Mouse (Mus musculus): Measurements from ENCODE around the gene Fam129b. TPM values are rescaled to one million over a fixed set of nuclear protein-coding genes. Genes with fewer than 3 reads are reported as not detected.
A peak's percentile ranks its signal among the peaks of the same experiment; 100 is the strongest.

The Fam129b gene
- polyA plus RNA-seq, 1 experiment from 2014 or later, result 111 TPM

DNA sequence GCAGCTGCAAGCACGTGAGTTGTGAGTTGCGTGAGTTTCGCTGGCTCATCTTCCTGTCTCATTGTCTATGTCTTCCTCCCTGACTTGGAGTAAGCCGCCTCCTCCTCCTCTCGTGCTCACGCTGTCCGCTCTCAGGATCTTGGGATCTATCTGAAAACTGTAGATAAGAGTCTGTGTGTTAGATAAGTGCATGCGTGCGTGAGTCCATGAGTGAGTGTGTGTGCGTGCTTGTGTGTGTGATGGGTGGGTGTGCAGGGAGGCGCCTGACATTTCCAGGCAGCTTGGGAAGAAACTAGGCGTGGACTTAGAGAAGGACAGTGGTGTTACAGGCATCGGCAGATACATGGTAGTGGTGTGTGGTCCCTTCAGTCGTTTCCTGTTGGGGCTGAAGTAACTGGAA lies 16.6 kb downstream of the Fam129b start:
- H3K4me1 ChIP-seq, result peaks cover 50% of the 10 kb centered on the region
- ATAC-seq (ENCODE audit: insufficient number of reproducible peaks, low FRiP score, low TSS enrichment, low read depth), result no peak
- H3K27me3 ChIP-seq, result no peaks in the 10 kb centered on the region
- no peaks in the 10 kb centered on the region for H3K9me3 ChIP-seq (replicated peaks)
- no peak overlapping the region for H3K9ac ChIP-seq
- 86% methylated on average over 14 of the region's 14 CpGs for WGBS
- no peak overlapping the region for H3K4me3 ChIP-seq (replicated peaks)
- H3K4me2 ChIP-seq (replicated peaks), result no peak overlapping the region
- H3K36me3 ChIP-seq, result no peaks in the 10 kb centered on the region
- H3K27ac ChIP-seq (replicated peaks), result no peak overlapping the region

DNA sequence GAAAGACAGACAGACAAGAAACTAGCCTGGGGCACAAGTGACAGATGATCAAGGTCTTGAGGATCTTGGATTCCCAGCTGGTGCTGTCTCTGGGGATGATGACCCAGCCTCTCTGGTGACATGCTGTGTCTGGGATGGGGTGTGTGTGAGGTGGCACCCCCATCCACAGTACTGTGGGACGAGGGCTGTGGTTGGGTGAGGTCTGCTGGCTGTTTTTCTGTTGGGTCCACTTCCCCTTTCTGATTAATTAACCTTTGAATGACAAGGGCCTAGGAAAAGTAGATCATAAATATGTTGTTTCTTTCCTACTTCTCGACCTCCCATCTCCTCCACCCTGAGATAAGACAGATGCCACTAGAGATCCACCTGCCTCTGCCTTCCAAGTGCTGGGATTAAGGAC lies 18.2 kb downstream of the Fam129b start:
- Histone ChIP-seq H3K27me3 (no peaks in the 10 kb centered on the region), H3K9ac (no peak overlapping the region), H3K27ac (replicated peaks) (no peak overlapping the region), H3K36me3 (no peaks in the 10 kb centered on the region), H3K4me2 (replicated peaks) (no peak overlapping the region), H3K4me3 (replicated peaks) (no peak overlapping the region), H3K9me3 (replicated peaks) (no peaks in the 10 kb centered on the region), H3K4me1 (peaks cover 52% of the 10 kb centered on the region)
- 76% methylated on average over 2 of the region's 2 CpGs for WGBS
- ATAC-seq (ENCODE audit: insufficient number of reproducible peaks, low FRiP score, low TSS enrichment, low read depth), result no peak

DNA sequence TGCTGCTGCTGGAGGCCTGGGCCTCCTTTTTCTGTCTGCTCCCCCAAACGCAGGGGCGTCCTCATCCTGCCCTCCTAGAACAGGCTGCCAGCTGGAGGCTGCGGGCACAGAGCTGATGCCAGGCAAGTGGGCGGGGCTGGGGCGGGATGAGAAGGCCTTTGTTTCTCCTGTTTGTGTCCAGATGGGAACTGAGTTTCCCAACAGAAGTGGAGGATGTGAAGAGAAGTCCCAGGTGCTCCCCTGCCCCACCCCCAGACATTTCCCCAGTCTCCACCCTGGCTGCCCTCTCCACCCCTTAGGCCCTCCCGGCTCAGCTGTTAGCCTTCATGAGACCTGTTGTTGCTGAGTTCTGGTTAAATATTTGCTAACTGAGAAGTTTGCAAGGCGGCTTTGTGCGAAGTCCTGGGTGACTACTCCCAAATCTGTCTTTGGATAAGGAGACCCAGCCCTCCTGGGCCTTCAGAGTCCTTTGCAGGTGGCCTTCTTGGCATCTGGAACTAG lies 19.7 kb downstream of the Fam129b start:
- H3K4me2 ChIP-seq (replicated peaks), result peak overlapping the region; percentile 10; the same call in 1 of the 2 replicates

DNA sequence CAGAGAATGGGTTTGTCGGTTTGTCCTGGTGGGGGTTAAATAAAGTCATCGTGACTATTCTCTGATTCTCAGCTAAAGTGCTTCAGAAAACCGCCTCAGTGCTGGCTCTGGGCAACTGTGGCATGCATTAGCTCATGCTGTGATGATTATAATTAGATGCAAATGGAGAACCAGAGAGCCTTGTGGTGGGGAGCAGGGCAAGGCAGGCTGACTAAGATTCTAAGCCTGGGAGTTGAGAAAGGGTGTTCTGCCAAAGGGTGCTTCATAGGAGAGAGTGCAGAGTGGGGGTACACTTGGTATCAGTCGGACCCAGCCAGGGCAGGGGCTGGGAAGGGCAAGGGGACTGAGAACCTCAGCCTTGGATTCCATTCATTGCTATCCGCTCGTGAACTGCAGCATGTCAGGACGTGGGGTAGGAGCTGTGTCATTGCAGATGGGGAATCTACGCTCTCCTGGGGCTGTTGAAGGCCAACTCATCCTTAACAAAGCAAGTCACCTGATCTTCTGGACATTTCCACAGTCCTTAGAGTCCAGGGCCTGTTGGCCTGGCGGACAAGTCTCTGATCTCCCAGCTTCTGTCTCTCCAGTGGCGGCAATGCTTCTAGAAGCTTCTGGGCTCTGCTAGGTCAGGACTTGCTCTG lies 20.7 kb downstream of the Fam129b start:
- H3K27me3 ChIP-seq, result no peaks in the 10 kb centered on the region
- no peaks in the 10 kb centered on the region for H3K9me3 ChIP-seq (replicated peaks)
- 0 out of 2 replicates have a peak, but pooled peaks cover 4% of the 10 kb centered on the region for H3K36me3 ChIP-seq
- no peak overlapping the region for H3K4me3 ChIP-seq (replicated peaks)
- no peak overlapping the region for H3K4me2 ChIP-seq (replicated peaks)
- 0 out of 2 replicates have a peak overlapping the region, but pooled peaks have one; percentile 0 for H3K9ac ChIP-seq
- 44% methylated on average over 10 of the region's 10 CpGs for WGBS
- peak overlapping the region; percentile 84 for H3K27ac ChIP-seq (replicated peaks)
- H3K4me1 ChIP-seq, result peaks cover 71% of the 10 kb centered on the region
- ATAC-seq (ENCODE audit: insufficient number of reproducible peaks, low FRiP score, low TSS enrichment, low read depth), result no peak; the same call in 1 of the 2 replicates

More for the DNA sequence above, 19.7 kb downstream of the Fam129b start:
- no peaks in the 10 kb centered on the region for H3K9me3 ChIP-seq (replicated peaks)
- H3K27ac ChIP-seq (replicated peaks), result peak overlapping the region; percentile 84
- no peaks in the 10 kb centered on the region for H3K36me3 ChIP-seq
- no peak overlapping the region for H3K4me3 ChIP-seq (replicated peaks)
- no peaks in the 10 kb centered on the region for H3K27me3 ChIP-seq
- no peak overlapping the region for H3K9ac ChIP-seq
- peaks cover 66% of the 10 kb centered on the region for H3K4me1 ChIP-seq
- 26% methylated on average over 8 of the region's 8 CpGs for WGBS
- ATAC-seq (ENCODE audit: insufficient number of reproducible peaks, low FRiP score, low TSS enrichment, low read depth), result peak; percentile 31; the same call in 1 of the 2 replicates

DNA sequence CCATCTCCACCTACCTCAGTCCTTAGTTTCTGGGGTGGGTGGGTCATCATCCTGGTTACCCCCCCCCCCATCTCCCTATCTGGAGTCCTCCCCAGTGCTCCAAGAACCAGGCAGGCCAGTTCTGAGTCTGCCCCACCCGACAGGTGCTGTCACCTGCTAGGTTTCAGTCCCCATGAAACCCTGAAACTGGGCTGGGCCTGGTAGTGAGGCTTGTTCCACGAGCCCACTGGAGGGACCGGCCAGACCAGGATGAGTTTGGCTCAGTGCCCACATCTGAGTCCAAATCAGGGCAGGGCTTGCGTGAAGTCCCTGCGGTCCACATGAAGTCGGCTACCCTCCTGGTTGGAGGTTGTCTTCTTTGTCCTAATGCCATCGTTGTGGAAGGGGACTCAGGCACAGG lies 23.1 kb downstream of the Fam129b start:
- H3K9ac ChIP-seq, result no peak overlapping the region
- H3K27ac ChIP-seq (replicated peaks), result peak overlapping the region; percentile 84

DNA sequence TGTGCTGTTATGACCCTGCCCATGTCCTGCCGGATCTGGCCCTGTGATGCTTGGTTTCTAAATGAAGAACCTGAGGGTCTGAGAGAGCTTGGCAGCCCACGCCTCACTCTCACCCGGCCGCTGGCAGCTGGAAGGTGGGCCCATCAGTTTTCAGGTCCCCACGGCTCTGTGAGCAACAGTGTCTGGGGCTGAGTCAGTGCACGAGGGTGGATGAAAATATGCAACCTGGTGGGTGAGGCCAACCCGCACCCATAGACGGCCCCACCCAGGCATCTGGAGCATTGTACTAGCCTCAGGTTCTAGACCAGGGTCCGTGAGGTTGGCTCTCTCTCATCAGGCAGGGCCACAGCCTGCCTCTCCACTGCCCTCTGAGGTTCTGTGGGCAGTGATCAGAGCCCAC lies 26.2 kb downstream of the Fam129b start:
- Histone ChIP-seq H3K9me3 (replicated peaks) (no peaks in the 10 kb centered on the region), H3K27ac (replicated peaks) (no peak overlapping the region), H3K4me1 (peaks cover 60% of the 10 kb centered on the region), H3K27me3 (no peaks in the 10 kb centered on the region), H3K4me2 (replicated peaks) (no peak overlapping the region), H3K9ac (no peak overlapping the region), H3K36me3 (0 out of 2 replicates have a peak, but pooled peaks cover 4% of the 10 kb centered on the region), H3K4me3 (replicated peaks) (no peak overlapping the region)
- no peak for ATAC-seq (ENCODE audit: insufficient number of reproducible peaks, low FRiP score, low TSS enrichment, low read depth)
- WGBS, result 75% methylated on average over 9 of the region's 9 CpGs

More for the DNA sequence above, 23.1 kb downstream of the Fam129b start:
- no peak for ATAC-seq (ENCODE audit: insufficient number of reproducible peaks, low FRiP score, low TSS enrichment, low read depth)
- Histone ChIP-seq H3K36me3 (0 out of 2 replicates have a peak, but pooled peaks cover 4% of the 10 kb centered on the region), H3K9me3 (replicated peaks) (no peaks in the 10 kb centered on the region), H3K27me3 (no peaks in the 10 kb centered on the region), H3K4me2 (replicated peaks) (no peak overlapping the region), H3K4me3 (replicated peaks) (no peak overlapping the region), H3K4me1 (peaks cover 75% of the 10 kb centered on the region)
- 63% methylated on average over 7 of the region's 7 CpGs for WGBS

DNA sequence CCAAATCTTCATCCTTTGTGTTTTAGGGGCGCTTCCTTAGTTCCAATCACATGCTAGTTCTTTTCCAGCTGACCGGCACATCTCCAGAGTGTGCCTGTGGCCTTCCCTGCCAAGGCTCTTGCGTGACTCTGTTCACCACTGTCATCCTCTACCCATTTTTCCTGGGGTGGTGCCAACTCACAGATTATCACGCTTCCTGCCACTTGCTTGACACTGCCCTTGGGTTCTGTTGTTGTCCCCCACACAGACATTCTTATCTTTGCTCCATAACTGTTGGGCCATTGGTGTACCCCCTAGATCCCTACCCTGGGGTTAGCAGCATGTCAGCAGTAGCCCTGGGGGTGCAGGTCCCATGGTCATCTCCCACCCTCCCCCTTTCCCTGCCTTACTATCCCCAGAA lies 27.6 kb downstream of the Fam129b start:
- no peaks in the 10 kb centered on the region for H3K27me3 ChIP-seq
- 84% methylated on average over 4 of the region's 4 CpGs for WGBS
- H3K36me3 ChIP-seq, result 0 out of 2 replicates have a peak, but pooled peaks cover 4% of the 10 kb centered on the region
- H3K4me2 ChIP-seq (replicated peaks), result no peak overlapping the region
- H3K4me3 ChIP-seq (replicated peaks), result no peak overlapping the region
- no peak overlapping the region for H3K9ac ChIP-seq
- H3K4me1 ChIP-seq, result peaks cover 60% of the 10 kb centered on the region
- no peaks in the 10 kb centered on the region for H3K9me3 ChIP-seq (replicated peaks)
- H3K27ac ChIP-seq (replicated peaks), result no peak overlapping the region
- ATAC-seq (ENCODE audit: insufficient number of reproducible peaks, low FRiP score, low TSS enrichment, low read depth), result no peak

DNA sequence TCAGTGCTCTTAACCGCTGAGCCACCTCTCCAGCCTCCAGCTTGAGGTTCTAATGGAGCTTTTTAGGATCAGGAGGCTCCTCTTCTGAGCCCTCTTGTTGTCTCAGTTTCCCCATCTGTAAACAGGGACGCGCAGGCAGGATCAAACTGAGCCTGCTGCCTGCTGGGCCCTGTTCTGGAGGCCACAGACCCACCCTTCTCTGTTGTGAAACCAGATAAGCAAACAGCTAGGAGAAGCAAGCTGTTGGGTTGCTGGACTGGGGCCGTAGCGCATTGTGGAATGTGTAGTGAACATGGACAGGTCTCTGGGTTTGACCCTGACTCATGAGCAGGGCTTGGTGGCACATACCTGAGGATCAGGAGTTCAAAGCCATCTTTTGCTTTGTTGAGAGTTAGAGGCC lies 28.7 kb downstream of the Fam129b start:
- ATAC-seq (ENCODE audit: insufficient number of reproducible peaks, low FRiP score, low TSS enrichment, low read depth), result no peak
- H3K27ac ChIP-seq (replicated peaks), result no peak overlapping the region
- H3K9me3 ChIP-seq (replicated peaks), result no peaks in the 10 kb centered on the region
- H3K4me3 ChIP-seq (replicated peaks), result no peak overlapping the region
- no peaks in the 10 kb centered on the region for H3K27me3 ChIP-seq
- H3K4me2 ChIP-seq (replicated peaks), result no peak overlapping the region
- H3K36me3 ChIP-seq, result 0 out of 2 replicates have a peak, but pooled peaks cover 4% of the 10 kb centered on the region
- no peak overlapping the region for H3K9ac ChIP-seq
- peaks cover 56% of the 10 kb centered on the region for H3K4me1 ChIP-seq
- WGBS, result 82% methylated on average over 5 of the region's 5 CpGs

DNA sequence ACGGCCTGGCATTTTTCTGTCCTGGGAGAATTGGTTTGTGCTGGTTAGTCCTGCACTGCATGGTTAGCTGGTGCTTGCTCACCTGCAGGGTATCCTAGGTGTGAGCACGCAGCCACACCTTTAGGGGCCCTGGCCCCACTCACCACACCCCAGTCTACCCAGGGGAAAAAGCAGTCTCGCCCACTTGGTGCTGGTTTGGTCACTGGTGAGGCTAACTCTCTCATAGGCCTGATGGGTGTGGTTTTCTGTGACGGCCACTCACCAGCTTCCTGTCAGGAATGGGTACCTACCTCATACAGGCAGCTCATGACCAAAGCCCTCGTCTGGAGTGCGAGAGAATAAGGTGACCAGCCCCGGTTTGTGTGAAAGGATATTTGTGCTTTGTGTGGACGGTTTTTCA lies 29.4 kb downstream of the Fam129b start:
- Histone ChIP-seq H3K4me1 (peaks cover 50% of the 10 kb centered on the region), H3K4me3 (replicated peaks) (no peak overlapping the region), H3K36me3 (peaks cover 10% of the 10 kb centered on the region; the same call in 1 of the 2 replicates), H3K4me2 (replicated peaks) (no peak overlapping the region), H3K27ac (replicated peaks) (no peak overlapping the region), H3K9ac (no peak overlapping the region), H3K27me3 (no peaks in the 10 kb centered on the region), H3K9me3 (replicated peaks) (no peaks in the 10 kb centered on the region)
- no peak for ATAC-seq (ENCODE audit: insufficient number of reproducible peaks, low FRiP score, low TSS enrichment, low read depth)
- 72% methylated on average over 8 of the region's 8 CpGs for WGBS

DNA sequence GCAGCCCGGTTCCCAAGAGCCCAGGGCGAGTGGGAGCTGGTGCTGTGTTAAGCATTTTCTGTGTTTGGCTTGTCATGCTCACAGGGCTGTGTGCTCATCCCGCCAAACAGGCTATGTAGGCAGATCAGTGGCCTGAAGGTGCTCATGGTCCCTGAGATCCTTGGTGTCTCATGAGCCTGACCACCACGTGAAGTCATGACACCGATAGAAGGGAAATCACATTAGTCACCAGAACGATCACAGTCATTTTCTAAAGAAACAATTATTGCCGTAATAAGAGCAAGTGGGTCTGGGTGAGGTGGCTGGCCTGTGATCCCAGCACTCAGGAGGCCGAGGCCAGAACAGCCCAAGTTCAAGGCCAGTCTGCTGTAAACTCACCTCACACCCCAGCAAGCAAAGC lies 31.5 kb downstream of the Fam129b start:
- H3K27ac ChIP-seq (replicated peaks), result peak overlapping the region; percentile 75
- no peak overlapping the region for H3K9ac ChIP-seq
- no peak for ATAC-seq (ENCODE audit: insufficient number of reproducible peaks, low FRiP score, low TSS enrichment, low read depth)
- no peak overlapping the region for H3K4me3 ChIP-seq (replicated peaks)
- no peak overlapping the region for H3K4me2 ChIP-seq (replicated peaks)
- H3K4me1 ChIP-seq, result peaks cover 50% of the 10 kb centered on the region
- H3K9me3 ChIP-seq (replicated peaks), result no peaks in the 10 kb centered on the region
- H3K36me3 ChIP-seq, result peaks cover 22% of the 10 kb centered on the region
- WGBS, result 58% methylated on average over 8 of the region's 8 CpGs
- H3K27me3 ChIP-seq, result no peaks in the 10 kb centered on the region

DNA sequence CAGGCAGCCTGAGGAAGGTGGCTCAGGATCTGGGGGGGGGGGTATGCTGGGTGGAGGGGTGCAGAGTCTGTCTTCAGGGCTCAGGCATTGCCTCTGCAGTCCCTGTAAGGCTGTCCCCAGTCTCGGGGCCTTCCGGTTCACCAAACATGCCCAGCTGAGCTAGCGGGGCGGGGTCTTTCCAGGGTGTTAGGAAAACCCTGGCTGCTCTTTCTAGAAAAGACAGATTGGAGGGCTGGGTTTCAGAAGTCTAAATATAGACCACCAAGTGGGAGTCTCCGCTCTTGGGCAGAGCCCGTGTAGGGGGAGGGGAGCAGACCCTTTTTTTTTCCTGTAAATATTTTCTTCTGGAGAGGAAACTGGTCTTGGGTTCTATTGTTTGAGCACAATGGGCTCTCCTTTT lies 32.4 kb downstream of the Fam129b start:
- H3K9me3 ChIP-seq (replicated peaks), result no peaks in the 10 kb centered on the region
- 5% methylated on average over 6 of the region's 6 CpGs for WGBS
- ATAC-seq (ENCODE audit: insufficient number of reproducible peaks, low FRiP score, low TSS enrichment, low read depth), result peak; percentile 30; the same call in 1 of the 2 replicates
- peaks cover 48% of the 10 kb centered on the region for H3K4me1 ChIP-seq
- H3K4me3 ChIP-seq (replicated peaks), result no peak overlapping the region
- peak overlapping the region; percentile 75 for H3K27ac ChIP-seq (replicated peaks)
- H3K9ac ChIP-seq, result no peak overlapping the region
- peaks cover 22% of the 10 kb centered on the region for H3K36me3 ChIP-seq
- no peaks in the 10 kb centered on the region for H3K27me3 ChIP-seq
- H3K4me2 ChIP-seq (replicated peaks), result 0 out of 2 replicates have a peak overlapping the region, but pooled peaks have one; percentile 9

Measured in embryonic facial prominence, embryonic 15.5 days (tissue).